Mouse (Mus musculus) liver, embryonic 14 days (tissue): ENCODE measurements around the gene Aamp. TPM values are rescaled to one million over a fixed set of nuclear protein-coding genes. Genes with fewer than 3 reads are reported as not detected.

ENCODE experiments used
- polyA plus RNA-seq: library from polyadenylated mRNA; depleted of rRNA; stranded (reverse); fragments of >200 nt; gene quantifications from 2 replicates; pipeline ENCODE4 v1.2.3, GENCODE M21; 2012; rRNA removed

Aamp gene
- 56.1 and 58.3 TPM in 2 replicates for polyA plus RNA-seq

DNA sequence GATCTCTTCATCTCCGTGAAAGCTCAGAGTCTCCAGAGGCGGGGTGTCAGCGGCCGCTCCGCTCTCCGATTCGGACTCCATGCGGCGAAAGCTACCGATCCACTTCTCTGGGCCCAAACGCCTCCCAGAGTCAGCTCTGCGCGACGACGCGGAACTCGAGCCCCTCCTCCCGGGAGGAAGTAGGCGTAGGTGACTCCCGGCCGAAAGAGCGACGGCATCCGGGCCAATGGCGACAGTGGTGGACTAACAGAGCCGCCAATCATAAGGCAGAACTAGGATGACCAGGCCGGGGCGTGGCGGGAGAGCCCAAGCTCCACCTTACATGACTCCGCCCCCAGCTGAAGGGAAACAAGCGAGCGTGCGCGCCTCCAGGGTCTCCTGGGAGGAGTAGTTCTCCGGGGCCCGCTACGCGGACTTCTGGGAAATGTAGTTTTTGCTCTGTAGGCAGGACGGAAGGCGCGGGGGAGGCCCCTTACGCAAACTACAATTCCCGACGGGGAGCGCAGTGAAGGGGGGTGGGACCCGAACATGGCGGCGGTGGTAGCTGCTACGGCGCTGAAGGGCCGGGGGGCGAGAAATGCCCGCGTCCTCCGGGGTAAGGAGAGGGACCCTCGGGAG lies at the start of gene Aamp, which contains the start of gene Pnkd:
TSS of gene Aamp (minus strand) at position 196 of the 618 bp plus-strand sequence.
TSS of gene Pnkd (plus strand) at position 388 of the 618 bp plus-strand sequence.

GRCm38 (mm10) chr1:74305522-74305921 lies 21.0 kb upstream of the Aamp start, which contains the start of gene Tmbim1:
Tmbim1 (minus strand) TSS chr1:74305622.

DNA sequence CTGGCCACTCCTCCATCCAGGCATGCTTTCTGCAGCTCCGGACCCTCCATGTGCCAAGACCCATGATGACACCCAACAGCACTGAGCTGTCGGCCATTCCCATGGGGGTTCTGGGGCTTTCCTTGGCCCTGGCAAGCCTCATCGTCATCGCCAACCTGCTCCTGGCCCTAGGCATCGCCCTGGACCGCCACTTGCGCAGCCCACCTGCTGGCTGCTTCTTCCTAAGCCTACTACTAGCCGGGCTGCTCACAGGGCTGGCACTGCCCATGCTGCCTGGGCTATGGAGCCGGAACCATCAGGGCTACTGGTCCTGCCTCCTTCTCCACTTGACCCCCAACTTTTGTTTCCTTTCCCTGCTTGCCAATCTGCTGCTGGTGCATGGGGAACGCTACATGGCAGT lies 6.0 kb downstream of the Aamp start, which contains the start of gene Gpbar1:
TSS of gene Gpbar1 (plus strand) at position 13 of the 400 bp plus-strand sequence.

GRCm38 (mm10) chr1:74235938-74236589 lies 48.5 kb downstream of the Aamp start, which contains the start of gene Arpc2:
Arpc2 (plus strand) TSS chr1:74236084.

Other genes with a start within 250 kb of the Aamp start
- 6.3 TPM in 2 replicates for gene Tns1, start 160.3 kb downstream of the Aamp start, polyA plus RNA-seq
- gene Rufy4, start 159.2 kb downstream of the Aamp start, polyA plus RNA-seq: 0.05 and 0.07 TPM in 2 replicates
- gene Cxcr2, start 130.7 kb downstream of the Aamp start, polyA plus RNA-seq: 0.53 and 0.91 TPM in 2 replicates
- gene Cxcr1, start 90.1 kb downstream of the Aamp start, polyA plus RNA-seq: 0.06 TPM in 1 of 2 replicates, not detected in the other
- 95.7 and 105 TPM in 2 replicates for gene Arpc2, start 48.7 kb downstream of the Aamp start, polyA plus RNA-seq
- 0.38 and 0.45 TPM in 2 replicates for gene Gpbar1, start 6.2 kb downstream of the Aamp start, polyA plus RNA-seq
- gene Pnkd, start 192 bp upstream of the Aamp start, polyA plus RNA-seq: 16.0 and 16.4 TPM in 2 replicates
- gene Tmbim1, start 20.9 kb upstream of the Aamp start, polyA plus RNA-seq: 7.7 and 8.7 TPM in 2 replicates
- gene Catip, start 77.4 kb upstream of the Aamp start, polyA plus RNA-seq: 0.06 and 0.11 TPM in 2 replicates
- 8.0 and 13.7 TPM in 2 replicates for gene Slc11a1, start 90.5 kb upstream of the Aamp start, polyA plus RNA-seq
- gene Ctdsp1, start 106.8 kb upstream of the Aamp start, polyA plus RNA-seq: 32.1 and 35.4 TPM in 2 replicates
- gene Vil1, start 124.6 kb upstream of the Aamp start, polyA plus RNA-seq: 0.34 and 0.36 TPM in 2 replicates
- 23.4 and 28.6 TPM in 2 replicates for gene Cnot9, start 221.3 kb upstream of the Aamp start, polyA plus RNA-seq